Mouse (Mus musculus) megakaryocyte-erythroid progenitor cell, adult 5-6 weeks (primary cell): Measurements from ENCODE around the gene Bcl2l10. TPM values are rescaled to one million over a fixed set of nuclear protein-coding genes. Genes with fewer than 3 reads are reported as not detected.
A peak's percentile ranks its signal among the peaks of the same experiment; 100 is the strongest.
"Not testable (repeated sequence)": the region's sequence is repeated elsewhere in the genome, so short reads cannot be mapped to it uniquely, and the experiment has no call there.

Source experiments
- ATAC-seq: replicated peaks from 2 replicates; pipeline ENCODE4 v1.8.0; 2016; ENCODE audit warnings: mild to moderate bottlenecking, inconsistent platforms; ENCODE audit not compliant: severe bottlenecking, poor library complexity, low FRiP score, low TSS enrichment
- total RNA-seq, 2 experiments: library from RNA; stranded (forward) in 1 of 2; stranded (reverse) in 1 of 2; fragments of 200-1000, 215-1000 nt in 1 of 2; fragments of >200 nt in 1 of 2; fragmentation: Nextera tagmentation in 1 of 2; gene quantifications; 2 replicates each; pipeline ENCODE4 v1.2.3; 2014 to 2017

Gene Bcl2l10
- total RNA-seq, 2 experiments from 2014 or later = not detected

GRCm38 (mm10) chr9:75334440-75334839, 13.1 kb upstream of the Bcl2l10 start:
- ATAC-seq = 0 out of 2 replicates have a peak, but pooled peaks have one; percentile 38

GRCm38 (mm10) chr9:75338016-75338415, 9.5 kb upstream of the Bcl2l10 start:
- no peak for ATAC-seq

GRCm38 (mm10) chr9:75342433-75342832, 5.1 kb upstream of the Bcl2l10 start:
- no peak for ATAC-seq

GRCm38 (mm10) chr9:75348066-75348465, 508 bp downstream of the Bcl2l10 start:
- no peak for ATAC-seq

GRCm38 (mm10) chr9:75348641-75349040, 1.1 kb downstream of the Bcl2l10 start:
- ATAC-seq = no peak

- ATAC-seq = no peak
Measured at GRCm38 (mm10) chr9:75353094-75353493, 5.5 kb downstream of the Bcl2l10 start.

GRCm38 (mm10) chr9:75355783-75356182, 8.2 kb downstream of the Bcl2l10 start:
- ATAC-seq = peak; percentile 88

GRCm38 (mm10) chr9:75357087-75357654, 9.6 kb downstream of the Bcl2l10 start:
- no peak for ATAC-seq

- ATAC-seq = peak; percentile 81
Measured at GRCm38 (mm10) chr9:75361699-75362098, 14.1 kb downstream of the Bcl2l10 start.

GRCm38 (mm10) chr9:75362201-75362600, 14.6 kb downstream of the Bcl2l10 start:
- ATAC-seq = peak; percentile 45

- no peak for ATAC-seq
Measured at GRCm38 (mm10) chr9:75363001-75363400, 15.4 kb downstream of the Bcl2l10 start.

- not testable (repeated sequence) for ATAC-seq
Measured at GRCm38 (mm10) chr9:75363702-75364101, 16.1 kb downstream of the Bcl2l10 start.

- ATAC-seq = no peak
Measured at GRCm38 (mm10) chr9:75365195-75365594, 17.6 kb downstream of the Bcl2l10 start.

- no peak for ATAC-seq
Measured at GRCm38 (mm10) chr9:75366191-75366590, 18.6 kb downstream of the Bcl2l10 start.

- ATAC-seq = no peak
Measured at GRCm38 (mm10) chr9:75368779-75369178, 21.2 kb downstream of the Bcl2l10 start.

- no peak for ATAC-seq
Measured at GRCm38 (mm10) chr9:75375606-75376005, 28.0 kb downstream of the Bcl2l10 start.

GRCm38 (mm10) chr9:75376428-75376827, 28.9 kb downstream of the Bcl2l10 start:
- no peak for ATAC-seq

GRCm38 (mm10) chr9:75378774-75379173, 31.2 kb downstream of the Bcl2l10 start:
- no peak for ATAC-seq

- no peak for ATAC-seq
Measured at GRCm38 (mm10) chr9:75382825-75383224, 35.3 kb downstream of the Bcl2l10 start.

- no peak for ATAC-seq
Measured at GRCm38 (mm10) chr9:75383785-75384184, 36.2 kb downstream of the Bcl2l10 start.

- no peak for ATAC-seq
Measured at GRCm38 (mm10) chr9:75384337-75384962, 36.9 kb downstream of the Bcl2l10 start.
